Mouse (Mus musculus) kidney, postnatal 0 days (tissue): ENCODE measurements around the gene Atg101. TPM values are rescaled to one million over a fixed set of nuclear protein-coding genes. Genes with fewer than 3 reads are reported as not detected.

ENCODE experiments used
- ATAC-seq: fragments of 200-750 bp; cut with Nextera tagmentation; replicated peaks from 2 replicates; pipeline ENCODE4 v1.8.0; 2017; ENCODE audit warnings: low read depth, moderate number of reproducible peaks, moderate TSS enrichment, moderate library complexity; ENCODE audit not compliant: low FRiP score
- DNase-seq: peaks from one replicate; pipeline ENCODE4 v3.0.0-alpha.2; 2016; ENCODE audit warnings: low spot score
- H3K27ac ChIP-seq: fragments of 300-500 bp; sonication (generic); 2 replicates; pipeline ENCODE4 v1.5.1; 2014; ENCODE audit warnings: mild to moderate bottlenecking
- H3K27me3 ChIP-seq: fragments of 300-500 bp; sonication (generic); 2 replicates; pipeline ENCODE4 v1.6.1; 2014; ENCODE audit warnings: low read length, mixed read lengths; ENCODE audit not compliant: insufficient read depth
- H3K36me3 ChIP-seq: fragments of 300-500 bp; sonication (generic); 2 replicates; pipeline ENCODE4 v1.6.1; 2014; ENCODE audit warnings: low read length, mixed read lengths; ENCODE audit not compliant: insufficient read depth
- H3K4me1 ChIP-seq: fragments of 300-500 bp; sonication (generic); replicated peaks from 2 replicates; pipeline ENCODE4 v1.6.1; 2014; ENCODE audit warnings: antibody characterized with exemption, low read length, mixed read lengths; ENCODE audit not compliant: insufficient read depth
- H3K4me2 ChIP-seq: fragments of 300-500 bp; sonication (generic); 2 replicates; pipeline ENCODE4 v1.6.1; 2014; ENCODE audit warnings: mild to moderate bottlenecking, low read length, moderate library complexity, mixed read lengths
- H3K4me3 ChIP-seq: fragments of 300-500 bp; sonication (generic); replicated peaks from 2 replicates; pipeline ENCODE4 v1.5.1; 2014; ENCODE audit warnings: low read depth, low read length
- H3K9ac ChIP-seq: fragments of 300-500 bp; sonication (generic); 2 replicates; pipeline ENCODE4 v1.6.1; 2014; ENCODE audit warnings: low read depth, low read length
- H3K9me3 ChIP-seq: fragments of 300-500 bp; sonication (generic); replicated peaks from 2 replicates; pipeline ENCODE4 v1.6.1; 2016; ENCODE audit warnings: low read length, inconsistent platforms, mixed read lengths
- CTCF ChIP-seq: IDR thresholded peaks from 2 replicates; pipeline ENCODE4 v1.5.1; 2016; ENCODE audit warnings: antibody characterized with exemption, low read depth, mild to moderate bottlenecking, moderate library complexity
- WGBS: fragments of 180-500 bp; shearing (Covaris S2); extraction: QIAGEN DNeasy Blood & Tissue Kit; methylation state at CpG from one replicate; pipeline ENCODE4 v1.1.7; 2014; 5-methylcytosine and 5-hydroxymethylcytosine counted together
- polyA plus RNA-seq: library from polyadenylated mRNA; unstranded; fragments of >200 nt; fragmentation: Nextera tagmentation; extraction: Ambion mirVana; gene quantifications from 2 replicates; pipeline ENCODE4 v1.2.1, GENCODE M21; 2015

Atg101 gene
- polyA plus RNA-seq, 1 experiment from 2014 or later: 77.1 TPM

DNA sequence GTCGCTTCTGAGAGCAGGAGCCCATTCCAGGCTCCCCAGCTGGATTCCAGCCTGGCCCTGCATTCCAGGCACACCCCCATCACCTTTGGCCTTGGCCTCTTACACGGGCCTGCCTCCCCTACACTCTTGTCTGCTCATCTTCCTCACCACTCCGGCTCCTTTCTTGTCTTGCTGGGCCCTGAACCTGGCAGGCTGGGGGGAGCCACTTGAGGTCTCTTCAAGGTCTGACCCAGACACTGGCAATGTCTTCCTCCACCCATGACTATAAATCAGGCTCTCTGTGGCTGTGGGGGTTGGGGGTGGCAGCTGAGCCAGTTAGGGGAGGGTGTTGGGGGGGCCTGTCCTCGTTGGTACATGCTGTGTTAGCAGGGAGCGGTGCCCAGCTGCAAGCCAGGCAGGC, 5.5 kb upstream of the Atg101 start:
- ATAC-seq (no peak), DNase-seq (no peak)
- no peak for TF ChIP-seq CTCF
- no peaks in the 10 kb centered on the region for H3K9me3 ChIP-seq
- H3K36me3 ChIP-seq: peaks cover 10% of the 10 kb centered on the region; the same call in 1 of the 2 replicates
- no peak overlapping the region for H3K4me3 ChIP-seq
- H3K27me3 ChIP-seq: no peaks in the 10 kb centered on the region
- no peak overlapping the region; the same call in 1 of the 2 replicates for H3K9ac ChIP-seq
- WGBS: 39% methylated on average over 5 of the region's 5 CpGs
- H3K27ac ChIP-seq: no peak overlapping the region
- H3K4me1 ChIP-seq: no peaks in the 10 kb centered on the region; the same call in 1 of the 2 replicates
- no peak overlapping the region for H3K4me2 ChIP-seq

DNA sequence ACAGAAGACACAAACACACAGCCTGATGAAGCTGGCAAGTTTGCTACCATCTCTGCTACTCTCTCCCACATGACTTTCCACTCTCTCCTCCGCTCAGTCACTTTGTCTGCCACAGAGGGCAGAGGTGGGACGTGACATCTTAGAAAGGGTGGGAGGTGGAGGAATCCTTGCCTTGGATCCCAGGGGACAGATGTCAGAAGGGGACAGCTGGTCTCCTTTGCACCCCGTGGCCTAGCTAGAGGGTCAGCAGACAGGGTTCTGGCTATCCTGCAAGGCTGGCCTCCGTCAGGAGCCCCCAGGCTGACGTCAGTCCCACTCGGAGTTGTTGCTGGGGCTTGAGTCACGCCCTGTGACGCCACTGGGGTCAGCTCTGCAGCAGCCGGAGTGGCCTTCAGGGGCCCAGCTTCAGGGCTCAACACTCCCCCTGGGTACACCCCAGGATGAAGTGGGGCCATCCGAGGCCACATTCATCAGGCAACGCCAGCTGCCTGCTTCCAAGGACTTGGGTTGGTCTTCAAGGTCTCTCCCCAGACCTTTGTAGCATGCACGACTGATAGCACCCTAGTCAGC, 4.6 kb upstream of the Atg101 start:
- Histone ChIP-seq H3K4me2 (no peak overlapping the region), H3K9ac (no peak overlapping the region), H3K4me3 (no peak overlapping the region), H3K4me1 (no peaks in the 10 kb centered on the region; the same call in 1 of the 2 replicates), H3K9me3 (no peaks in the 10 kb centered on the region), H3K27me3 (no peaks in the 10 kb centered on the region), H3K36me3 (0 out of 2 replicates have a peak, but pooled peaks cover 2% of the 10 kb centered on the region), H3K27ac (no peak overlapping the region)
- 42% methylated on average over 12 of the region's 12 CpGs for WGBS
- ATAC-seq (no peak), DNase-seq (no peak)
- TF ChIP-seq CTCF: no peak

GRCm38 (mm10) chr15:101282471-101282870, 1.6 kb upstream of the Atg101 start:
- H3K9me3 ChIP-seq: no peaks in the 10 kb centered on the region
- no peak overlapping the region for H3K9ac ChIP-seq
- no peak overlapping the region for H3K4me3 ChIP-seq
- H3K27me3 ChIP-seq: no peaks in the 10 kb centered on the region
- no peak for DNase-seq
- no peak overlapping the region for H3K27ac ChIP-seq
- ATAC-seq: no peak
- H3K4me2 ChIP-seq: no peak overlapping the region
- TF ChIP-seq CTCF: no peak
- WGBS: 75% methylated on average over 5 of the region's 5 CpGs
- H3K4me1 ChIP-seq: peaks cover 8% of the 10 kb centered on the region
- peaks cover 11% of the 10 kb centered on the region; the same call in 1 of the 2 replicates for H3K36me3 ChIP-seq

- H3K27ac ChIP-seq: peak overlapping the region; percentile 63
- DNase-seq (peak; percentile 85), ATAC-seq (no peak)
- peak overlapping the region; percentile 88 for H3K4me2 ChIP-seq
- peak overlapping the region; percentile 69 for H3K4me3 ChIP-seq
- peak overlapping the region; percentile 79 for H3K9ac ChIP-seq
- peaks cover 19% of the 10 kb centered on the region; the same call in 1 of the 2 replicates for H3K36me3 ChIP-seq
- peak; percentile 80 for TF ChIP-seq CTCF
- H3K4me1 ChIP-seq: peaks cover 8% of the 10 kb centered on the region
- 2% methylated on average over 26 of the region's 26 CpGs for WGBS
- no peaks in the 10 kb centered on the region for H3K27me3 ChIP-seq
- no peaks in the 10 kb centered on the region for H3K9me3 ChIP-seq
These were observed 725 bp upstream of the Atg101 start for GRCm38 (mm10) chr15:101283183-101283910.

GRCm38 (mm10) chr15:101286129-101286770, 2.2 kb downstream of the Atg101 start:
- Histone ChIP-seq H3K9me3 (no peaks in the 10 kb centered on the region), H3K4me2 (no peak overlapping the region), H3K9ac (no peak overlapping the region), H3K27ac (no peak overlapping the region), H3K4me3 (no peak overlapping the region), H3K4me1 (peaks cover 8% of the 10 kb centered on the region), H3K27me3 (no peaks in the 10 kb centered on the region), H3K36me3 (peaks cover 35% of the 10 kb centered on the region)
- no peak for ATAC-seq
- DNase-seq: peak; percentile 40
- 66% methylated on average over 9 of the region's 9 CpGs for WGBS
- peak; percentile 69 for TF ChIP-seq CTCF

- H3K36me3 ChIP-seq: peaks cover 35% of the 10 kb centered on the region
- H3K9me3 ChIP-seq: no peaks in the 10 kb centered on the region
- ATAC-seq (no peak), DNase-seq (no peak)
- H3K4me3 ChIP-seq: no peak overlapping the region
- no peak for TF ChIP-seq CTCF
- peaks cover 8% of the 10 kb centered on the region for H3K4me1 ChIP-seq
- WGBS: 68% methylated on average over 6 of the region's 6 CpGs
- H3K4me2 ChIP-seq: no peak overlapping the region
- H3K9ac ChIP-seq: 0 out of 2 replicates have a peak overlapping the region, but pooled peaks have one; percentile 9
- no peak overlapping the region for H3K27ac ChIP-seq
- H3K27me3 ChIP-seq: no peaks in the 10 kb centered on the region
These were observed 3.3 kb downstream of the Atg101 start for GRCm38 (mm10) chr15:101287361-101287760.
